Mouse (Mus musculus) brown adipose tissue, adult 24 weeks (tissue): ENCODE data around the gene Pax8. TPM values are rescaled to one million over a fixed set of nuclear protein-coding genes. Genes with fewer than 3 reads are reported as not detected.

Source experiments
- H3K27ac ChIP-seq: fragments of 200-500 bp; replicated peaks from 2 replicates; pipeline ENCODE4 v1.5.1; 2012; ENCODE audit warnings: low read depth, mild to moderate bottlenecking, low read length
- H3K4me1 ChIP-seq: fragments of 200-500 bp; 2 replicates; pipeline ENCODE4 v1.6.1; 2012; ENCODE audit warnings: low read length, mixed read lengths; ENCODE audit not compliant: control insufficient read depth, insufficient read depth, insufficient read length
- H3K4me3 ChIP-seq: fragments of 200-500 bp; 2 replicates; pipeline ENCODE4 v1.5.1; 2012; ENCODE audit warnings: low read depth, mild to moderate bottlenecking, low read length, moderate library complexity; ENCODE audit not compliant: insufficient read depth
- polyA plus RNA-seq: library from polyadenylated mRNA; stranded (reverse); fragments of >200 nt; gene quantifications from 2 replicates; pipeline ENCODE4 v1.2.4, GENCODE M21; 2012; ENCODE audit not compliant: missing spikeins, insufficient read depth, insufficient read length

Pax8 gene
- polyA plus RNA-seq, 1 experiment = not detected

GRCm38 (mm10) chr2:24443256-24443790 lies 32.1 kb downstream of the Pax8 start:
- no peak overlapping the region for H3K27ac ChIP-seq
- H3K4me1 ChIP-seq = no peaks in the 10 kb centered on the region
- no peak overlapping the region for H3K4me3 ChIP-seq

- no peak overlapping the region for H3K27ac ChIP-seq
- H3K4me1 ChIP-seq = no peaks in the 10 kb centered on the region
- H3K4me3 ChIP-seq = no peak overlapping the region
Measured at GRCm38 (mm10) chr2:24442303-24442925, 33.0 kb downstream of the Pax8 start.

GRCm38 (mm10) chr2:24441899-24442298 lies 33.5 kb downstream of the Pax8 start:
- Histone ChIP-seq H3K4me1 (no peaks in the 10 kb centered on the region), H3K27ac (no peak overlapping the region), H3K4me3 (no peak overlapping the region)

- Histone ChIP-seq H3K4me1 (no peaks in the 10 kb centered on the region), H3K27ac (no peak overlapping the region), H3K4me3 (no peak overlapping the region)
Measured at GRCm38 (mm10) chr2:24440056-24440455, 35.3 kb downstream of the Pax8 start.

- no peaks in the 10 kb centered on the region for H3K4me1 ChIP-seq
- no peak overlapping the region for H3K27ac ChIP-seq
- no peak overlapping the region for H3K4me3 ChIP-seq
Measured at GRCm38 (mm10) chr2:24435699-24436098, 39.7 kb downstream of the Pax8 start.

- Histone ChIP-seq H3K27ac (no peak overlapping the region), H3K4me3 (no peak overlapping the region), H3K4me1 (no peaks in the 10 kb centered on the region)
Measured at GRCm38 (mm10) chr2:24434670-24435069, 40.7 kb downstream of the Pax8 start.

- H3K27ac ChIP-seq = no peak overlapping the region
- H3K4me3 ChIP-seq = no peak overlapping the region
- no peaks in the 10 kb centered on the region for H3K4me1 ChIP-seq
Measured at GRCm38 (mm10) chr2:24429806-24430205, 45.6 kb downstream of the Pax8 start.

- Histone ChIP-seq H3K27ac (no peak overlapping the region), H3K4me1 (no peaks in the 10 kb centered on the region), H3K4me3 (no peak overlapping the region)
Measured at GRCm38 (mm10) chr2:24427866-24428675, 47.3 kb downstream of the Pax8 start.

- Histone ChIP-seq H3K4me1 (no peaks in the 10 kb centered on the region), H3K27ac (no peak overlapping the region), H3K4me3 (no peak overlapping the region)
Measured at GRCm38 (mm10) chr2:24425630-24426029, 49.8 kb downstream of the Pax8 start.

- H3K27ac ChIP-seq = no peak overlapping the region
- no peak overlapping the region for H3K4me3 ChIP-seq
- H3K4me1 ChIP-seq = no peaks in the 10 kb centered on the region
Measured at GRCm38 (mm10) chr2:24422815-24423214, 52.6 kb downstream of the Pax8 start.

- Histone ChIP-seq H3K4me1 (peaks cover 7% of the 10 kb centered on the region), H3K4me3 (no peak overlapping the region), H3K27ac (no peak overlapping the region)
Measured at GRCm38 (mm10) chr2:24421211-24421863, 54.1 kb downstream of the Pax8 start.

- peaks cover 7% of the 10 kb centered on the region for H3K4me1 ChIP-seq
- no peak overlapping the region for H3K27ac ChIP-seq
- H3K4me3 ChIP-seq = no peak overlapping the region
Measured at GRCm38 (mm10) chr2:24417564-24417963, 57.8 kb downstream of the Pax8 start.

- H3K4me1 ChIP-seq = peaks cover 7% of the 10 kb centered on the region
Measured at GRCm38 (mm10) chr2:24417106-24417505, 58.3 kb downstream of the Pax8 start.

GRCm38 (mm10) chr2:24416668-24417067 lies 58.7 kb downstream of the Pax8 start:
- Histone ChIP-seq H3K4me3 (no peak overlapping the region), H3K27ac (no peak overlapping the region), H3K4me1 (peaks cover 7% of the 10 kb centered on the region)

More at GRCm38 (mm10) chr2:24417106-24417505, 58.3 kb downstream of the Pax8 start:
- H3K27ac ChIP-seq = no peak overlapping the region
- no peak overlapping the region for H3K4me3 ChIP-seq

- Histone ChIP-seq H3K4me1 (peaks cover 7% of the 10 kb centered on the region), H3K4me3 (no peak overlapping the region), H3K27ac (no peak overlapping the region)
Measured at GRCm38 (mm10) chr2:24413677-24414076, 61.7 kb downstream of the Pax8 start.
